Mouse (Mus musculus): Measurements from ENCODE around the gene Olfr1392.
"Not testable (repeated sequence)": the region's sequence is repeated elsewhere in the genome, so short reads cannot be mapped to it uniquely, and the experiment has no call there.

The Olfr1392 gene

GRCm38 (mm10) chr11:49287251-49287650 is 2.2 kb downstream of the Olfr1392 start:
- no peaks in the 10 kb centered on the region for H3K27me3 ChIP-seq (ENCODE audit: insufficient read depth, low read length)
- H3K4me3 ChIP-seq (replicated peaks; ENCODE audit: low read length), result no peak overlapping the region
- TF ChIP-seq CTCF (conservative IDR thresholded peaks at IDR 0.05; ENCODE audit: low read length) (no peak), POU5F1 (IDR thresholded peaks at IDR 0.05; ENCODE audit: borderline replicate concordance, low read length) (no peak), NANOG (IDR thresholded peaks at IDR 0.05; ENCODE audit: borderline replicate concordance, low read length) (no peak)
- no peaks in the 10 kb centered on the region for H3K9me3 ChIP-seq (ENCODE audit: low read length)
- H3K36me3 ChIP-seq (ENCODE audit: insufficient read depth, low read length), result no peaks in the 10 kb centered on the region
- H3K4me1 ChIP-seq (replicated peaks; ENCODE audit: low read depth, low read length), result no peaks in the 10 kb centered on the region

- Histone ChIP-seq H3K36me3 (ENCODE audit: insufficient read depth, low read length) (no peaks in the 10 kb centered on the region), H3K4me1 (replicated peaks; ENCODE audit: low read depth, low read length) (no peaks in the 10 kb centered on the region), H3K9me3 (ENCODE audit: low read length) (no peaks in the 10 kb centered on the region), H3K4me3 (replicated peaks; ENCODE audit: low read length) (no peak overlapping the region), H3K27me3 (ENCODE audit: insufficient read depth, low read length) (no peaks in the 10 kb centered on the region)
- TF ChIP-seq NANOG (IDR thresholded peaks at IDR 0.05; ENCODE audit: borderline replicate concordance, low read length), result no peak
- no peak for TF ChIP-seq CTCF (conservative IDR thresholded peaks at IDR 0.05; ENCODE audit: low read length)
- TF ChIP-seq POU5F1 (IDR thresholded peaks at IDR 0.05; ENCODE audit: borderline replicate concordance, low read length), result no peak
These were observed 7.7 kb downstream of the Olfr1392 start for GRCm38 (mm10) chr11:49292777-49293176.

- Histone ChIP-seq H3K4me1 (replicated peaks; ENCODE audit: low read depth, low read length) (no peaks in the 10 kb centered on the region), H3K27me3 (ENCODE audit: insufficient read depth, low read length) (no peaks in the 10 kb centered on the region), H3K4me3 (replicated peaks; ENCODE audit: low read length) (no peak within 1 kb of the TSS), H3K36me3 (ENCODE audit: insufficient read depth, low read length) (no peaks in the 10 kb centered on the region), H3K9me3 (ENCODE audit: low read length) (peaks cover 8% of the 10 kb centered on the region)
- TF ChIP-seq CTCF (conservative IDR thresholded peaks at IDR 0.05; ENCODE audit: low read length), result no peak
- no peak for TF ChIP-seq NANOG (IDR thresholded peaks at IDR 0.05; ENCODE audit: borderline replicate concordance, low read length)
- no peak for TF ChIP-seq POU5F1 (IDR thresholded peaks at IDR 0.05; ENCODE audit: borderline replicate concordance, low read length)
These were observed 19.4 kb downstream of the Olfr1392 start, which contains the start of gene Olfr10 for GRCm38 (mm10) chr11:49304441-49304840. Gene Olfr10 (plus strand): TSS chr11:49304741.

- not testable (repeated sequence) for H3K27me3 ChIP-seq (ENCODE audit: insufficient read depth, low read length); H3K36me3 ChIP-seq (ENCODE audit: insufficient read depth, low read length); H3K4me3 ChIP-seq (replicated peaks; ENCODE audit: low read length); H3K4me1 ChIP-seq (replicated peaks; ENCODE audit: low read depth, low read length); H3K9me3 ChIP-seq (ENCODE audit: low read length)
- 0 out of 2 replicates have a peak, but pooled peaks have one; percentile 52 for TF ChIP-seq NANOG (IDR thresholded peaks at IDR 0.05; ENCODE audit: borderline replicate concordance, low read length)
These were observed 23.5 kb downstream of the Olfr1392 start for GRCm38 (mm10) chr11:49308547-49308946.

- H3K36me3 ChIP-seq (ENCODE audit: insufficient read depth, low read length), result no peaks in the 10 kb centered on the region
- H3K27me3 ChIP-seq (ENCODE audit: insufficient read depth, low read length), result no peaks in the 10 kb centered on the region
- TF ChIP-seq CTCF (conservative IDR thresholded peaks at IDR 0.05; ENCODE audit: low read length), result no peak
- TF ChIP-seq NANOG (IDR thresholded peaks at IDR 0.05; ENCODE audit: borderline replicate concordance, low read length), result no peak
- TF ChIP-seq POU5F1 (IDR thresholded peaks at IDR 0.05; ENCODE audit: borderline replicate concordance, low read length), result no peak
These were observed 37.4 kb downstream of the Olfr1392 start, which contains the start of gene Olfr1391 for GRCm38 (mm10) chr11:49322442-49322841. Gene Olfr1391 (plus strand): TSS chr11:49322742.

GRCm38 (mm10) chr11:49326726-49327125 is 41.6 kb downstream of the Olfr1392 start:
- TF ChIP-seq POU5F1 (IDR thresholded peaks at IDR 0.05; ENCODE audit: borderline replicate concordance, low read length), result no peak
- TF ChIP-seq NANOG (IDR thresholded peaks at IDR 0.05; ENCODE audit: borderline replicate concordance, low read length), result no peak
- TF ChIP-seq CTCF (conservative IDR thresholded peaks at IDR 0.05; ENCODE audit: low read length), result no peak
- H3K4me3 ChIP-seq (replicated peaks; ENCODE audit: low read length), result no peak overlapping the region
- H3K4me1 ChIP-seq (replicated peaks; ENCODE audit: low read depth, low read length), result no peaks in the 10 kb centered on the region
- no peaks in the 10 kb centered on the region for H3K9me3 ChIP-seq (ENCODE audit: low read length)
- H3K27me3 ChIP-seq (ENCODE audit: insufficient read depth, low read length), result no peaks in the 10 kb centered on the region
- H3K36me3 ChIP-seq (ENCODE audit: insufficient read depth, low read length), result no peaks in the 10 kb centered on the region

More at GRCm38 (mm10) chr11:49322442-49322841, 37.4 kb downstream of the Olfr1392 start, which contains the start of gene Olfr1391:
- no peak within 1 kb of the TSS for H3K4me3 ChIP-seq (replicated peaks; ENCODE audit: low read length)
- no peaks in the 10 kb centered on the region for H3K4me1 ChIP-seq (replicated peaks; ENCODE audit: low read depth, low read length)
- H3K9me3 ChIP-seq (ENCODE audit: low read length), result no peaks in the 10 kb centered on the region

GRCm38 (mm10) chr11:49329686-49330085 is 44.6 kb downstream of the Olfr1392 start:
- no peaks in the 10 kb centered on the region for H3K4me1 ChIP-seq (replicated peaks; ENCODE audit: low read depth, low read length)
- no peak overlapping the region for H3K4me3 ChIP-seq (replicated peaks; ENCODE audit: low read length)
- H3K36me3 ChIP-seq (ENCODE audit: insufficient read depth, low read length), result no peaks in the 10 kb centered on the region
- no peak for TF ChIP-seq NANOG (IDR thresholded peaks at IDR 0.05; ENCODE audit: borderline replicate concordance, low read length)
- TF ChIP-seq CTCF (conservative IDR thresholded peaks at IDR 0.05; ENCODE audit: low read length), result no peak
- TF ChIP-seq POU5F1 (IDR thresholded peaks at IDR 0.05; ENCODE audit: borderline replicate concordance, low read length), result no peak
- H3K9me3 ChIP-seq (ENCODE audit: low read length), result no peaks in the 10 kb centered on the region
- no peaks in the 10 kb centered on the region for H3K27me3 ChIP-seq (ENCODE audit: insufficient read depth, low read length)

GRCm38 (mm10) chr11:49334888-49335287 is 49.8 kb downstream of the Olfr1392 start, which contains the start of gene Olfr1390:
Gene Olfr1390 (plus strand): TSS chr11:49335188.
- Histone ChIP-seq H3K4me1 (replicated peaks; ENCODE audit: low read depth, low read length) (no peaks in the 10 kb centered on the region), H3K9me3 (ENCODE audit: low read length) (no peaks in the 10 kb centered on the region), H3K36me3 (ENCODE audit: insufficient read depth, low read length) (no peaks in the 10 kb centered on the region), H3K4me3 (replicated peaks; ENCODE audit: low read length) (no peak within 1 kb of the TSS), H3K27me3 (ENCODE audit: insufficient read depth, low read length) (no peaks in the 10 kb centered on the region)
- no peak for TF ChIP-seq POU5F1 (IDR thresholded peaks at IDR 0.05; ENCODE audit: borderline replicate concordance, low read length)
- TF ChIP-seq CTCF (conservative IDR thresholded peaks at IDR 0.05; ENCODE audit: low read length), result no peak
- TF ChIP-seq NANOG (IDR thresholded peaks at IDR 0.05; ENCODE audit: borderline replicate concordance, low read length), result no peak

Measured in E14TG2a.4 (cell line).